Mouse (Mus musculus) hindbrain, postnatal 0 days (tissue): ENCODE measurements around the gene Trim26. TPM values are rescaled to one million over a fixed set of nuclear protein-coding genes. Genes with fewer than 3 reads are reported as not detected.
A peak's percentile ranks its signal among the peaks of the same experiment; 100 is the strongest.
"Not testable (repeated sequence)": the region's sequence is repeated elsewhere in the genome, so short reads cannot be mapped to it uniquely, and the experiment has no call there.

Source experiments
- ATAC-seq: fragments of 200-750 bp; cut with Nextera tagmentation; 2 replicates; pipeline ENCODE4 v1.8.0; 2017; ENCODE audit warnings: mild to moderate bottlenecking, moderate TSS enrichment, moderate library complexity
- DNase-seq: peaks from one replicate; pipeline ENCODE4 v3.0.0-alpha.2; 2015; ENCODE audit warnings: low spot score
- H3K27ac ChIP-seq: fragments of 300-500 bp; sonication (generic); 2 replicates; pipeline ENCODE4 v1.5.1; 2014; ENCODE audit warnings: mild to moderate bottlenecking
- H3K27me3 ChIP-seq: fragments of 300-500 bp; sonication (generic); 2 replicates; pipeline ENCODE4 v1.6.1; 2014; ENCODE audit warnings: low read length, mixed read lengths; ENCODE audit not compliant: insufficient read depth
- H3K36me3 ChIP-seq: fragments of 300-500 bp; sonication (generic); 2 replicates; pipeline ENCODE4 v1.6.1; 2014; ENCODE audit warnings: low read length, mixed read lengths; ENCODE audit not compliant: insufficient read depth
- H3K4me1 ChIP-seq: fragments of 300-500 bp; sonication (generic); 2 replicates; pipeline ENCODE4 v1.6.1; 2014; ENCODE audit warnings: antibody characterized with exemption, low read length, mixed read lengths; ENCODE audit not compliant: insufficient read depth
- H3K4me2 ChIP-seq: fragments of 300-500 bp; sonication (generic); 2 replicates; pipeline ENCODE4 v1.6.1; 2014; ENCODE audit warnings: low read depth, mild to moderate bottlenecking, low read length, moderate library complexity, mixed read lengths
- H3K4me3 ChIP-seq: fragments of 300-500 bp; sonication (generic); 2 replicates; pipeline ENCODE4 v1.5.1; 2014; ENCODE audit warnings: low read length
- H3K9ac ChIP-seq: fragments of 300-500 bp; sonication (generic); replicated peaks from 2 replicates; pipeline ENCODE4 v1.6.1; 2014; ENCODE audit warnings: mild to moderate bottlenecking, low read length, moderate library complexity, mixed read lengths
- H3K9me3 ChIP-seq: fragments of 300-500 bp; sonication (generic); 2 replicates; pipeline ENCODE4 v1.6.1; 2016; ENCODE audit warnings: low read length, mixed read lengths
- CTCF ChIP-seq: IDR thresholded peaks from 2 replicates; pipeline ENCODE4 v1.5.1; 2016; ENCODE audit warnings: antibody characterized with exemption, control low read depth, low read depth
- WGBS: fragments of 180-500 bp; shearing (Covaris S2); extraction: QIAGEN DNeasy Blood & Tissue Kit; methylation state at CpG from one replicate; pipeline ENCODE4 v1.1.7; 2014; 5-methylcytosine and 5-hydroxymethylcytosine counted together
- polyA plus RNA-seq: library from polyadenylated mRNA; unstranded; fragments of >200 nt; fragmentation: Nextera tagmentation; extraction: Ambion mirVana; gene quantifications from 2 replicates; pipeline ENCODE4 v1.2.1, GENCODE M21; 2015
- total RNA-seq: library from RNA; depleted of rRNA; stranded (reverse); fragments of >200 nt; gene quantifications from 2 replicates; pipeline ENCODE4 v1.2.3, GENCODE M21; 2014

Trim26 gene
- total and polyA plus RNA-seq, 2 experiments from 2014 or later, result 27.9 to 50.6 TPM

DNA sequence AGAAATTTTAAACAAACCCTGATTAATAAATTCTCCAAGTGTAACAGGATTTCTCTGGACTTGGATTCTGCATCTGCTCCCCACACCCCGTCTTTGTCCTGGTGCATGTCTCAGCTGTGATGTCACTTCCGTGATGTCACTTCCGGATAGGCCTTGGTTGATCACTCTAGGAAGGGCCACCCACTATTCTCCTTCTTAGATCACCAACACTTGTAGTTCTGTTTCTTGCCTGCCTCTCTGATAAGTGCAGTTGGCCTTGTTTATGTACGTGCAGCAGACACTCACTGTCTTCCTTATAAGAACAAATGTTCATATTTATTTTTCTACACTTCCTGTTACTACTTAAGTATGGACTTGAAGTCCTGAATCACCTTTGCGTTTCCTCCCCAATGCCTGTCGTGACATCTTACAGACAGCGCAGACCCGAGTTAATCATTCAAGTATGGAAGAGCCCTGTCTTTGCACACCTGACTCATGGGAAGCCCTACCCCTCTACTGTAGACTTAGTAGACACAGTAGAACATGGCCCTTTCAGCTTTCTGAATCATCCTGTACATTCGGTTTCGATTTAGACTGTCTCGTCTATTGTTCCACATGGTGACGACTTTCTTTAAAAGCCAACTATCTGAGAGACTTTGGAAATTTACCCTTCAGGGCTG, 48.3 kb downstream of the Trim26 start:
- ATAC-seq, result no peak
- H3K4me3 ChIP-seq, result no peak overlapping the region
- no peaks in the 10 kb centered on the region for H3K9me3 ChIP-seq
- H3K9ac ChIP-seq, result no peak overlapping the region
- DNase-seq, result no peak
- no peak for TF ChIP-seq CTCF
- no peaks in the 10 kb centered on the region for H3K4me1 ChIP-seq
- no peak overlapping the region for H3K4me2 ChIP-seq
- 94% methylated on average over 12 of the region's 12 CpGs for WGBS
- no peak overlapping the region for H3K27ac ChIP-seq
- H3K36me3 ChIP-seq, result no peaks in the 10 kb centered on the region
- no peaks in the 10 kb centered on the region for H3K27me3 ChIP-seq

DNA sequence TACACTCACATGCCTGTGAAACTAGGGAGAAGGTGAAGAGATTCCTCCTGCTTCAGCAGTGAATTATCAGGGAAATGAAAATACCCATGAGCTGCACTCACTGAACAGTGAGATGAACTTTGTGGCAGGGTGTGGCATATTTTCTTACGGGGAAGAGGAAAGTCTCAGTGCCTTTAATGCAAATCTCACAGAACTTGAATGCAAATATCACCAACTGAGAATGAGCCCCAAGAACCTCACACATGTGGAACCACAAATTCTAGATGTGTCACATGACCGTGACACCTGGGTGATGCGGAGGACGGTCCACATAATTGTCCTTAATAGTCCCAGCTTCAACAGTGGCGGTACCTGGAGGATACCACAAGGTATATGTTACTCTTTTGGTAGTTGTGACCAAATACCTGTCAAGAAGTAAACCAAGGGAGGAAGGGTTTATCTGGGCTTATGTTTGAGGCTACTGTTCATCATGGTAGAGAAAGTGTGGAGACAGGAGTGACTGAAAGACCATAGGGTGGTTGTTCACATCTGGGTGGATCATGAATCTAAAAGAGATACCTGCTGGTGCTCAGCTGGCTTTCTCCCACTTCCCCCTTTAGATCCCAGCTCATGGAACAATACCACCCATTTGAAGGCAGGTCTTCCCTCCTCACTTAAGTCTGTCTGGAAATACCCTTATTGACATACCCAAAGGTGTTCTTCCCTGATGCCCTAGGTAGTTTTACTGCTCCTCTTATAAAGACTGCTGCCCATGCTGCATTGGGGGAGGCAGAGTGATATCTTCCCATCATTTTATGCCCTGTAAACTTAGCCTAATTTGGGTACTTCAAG, 53.4 kb downstream of the Trim26 start, which contains the start of gene Trim40:
TSS of gene Trim40 (minus strand) at position 51 of the 831 bp plus-strand sequence.
- Histone ChIP-seq H3K4me2 (no peak within 1 kb of the TSS), H3K9me3 (no peaks in the 10 kb centered on the region), H3K27me3 (no peaks in the 10 kb centered on the region), H3K4me1 (no peaks in the 10 kb centered on the region), H3K36me3 (no peaks in the 10 kb centered on the region), H3K27ac (no peak within 1 kb of the TSS), H3K9ac (no peak within 1 kb of the TSS), H3K4me3 (no peak within 1 kb of the TSS)
- DNase-seq (no peak), ATAC-seq (no peak)
- TF ChIP-seq CTCF, result no peak
- 86% methylated on average over 5 of the region's 5 CpGs for WGBS

DNA sequence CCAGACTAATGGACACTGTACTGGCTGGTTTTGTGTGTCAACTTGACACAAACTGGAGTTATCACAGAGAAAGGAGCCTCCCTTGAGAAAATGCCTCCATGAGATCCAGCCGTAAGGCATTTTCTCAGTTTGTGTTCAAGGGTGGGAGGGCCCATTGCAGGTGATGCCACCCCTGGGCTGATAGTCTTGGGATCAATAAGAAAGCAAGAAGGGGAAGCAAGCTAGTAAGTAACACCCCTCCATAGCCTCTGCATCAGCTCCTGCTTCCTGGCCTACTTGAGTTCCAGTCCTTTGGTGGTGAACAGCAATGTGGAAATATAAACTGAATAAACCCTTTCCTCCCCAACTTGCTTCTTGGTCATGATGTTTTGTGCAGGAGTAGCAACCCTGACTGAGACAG, 54.6 kb downstream of the Trim26 start:
- H3K36me3 ChIP-seq, H3K4me1 ChIP-seq, H3K9me3 ChIP-seq, DNase-seq, H3K4me2 ChIP-seq, H3K4me3 ChIP-seq, H3K27ac ChIP-seq, H3K9ac ChIP-seq, ATAC-seq, H3K27me3 ChIP-seq: not testable (repeated sequence)
- WGBS, result 89% methylated on average over 1 of the region's 1 CpGs

DNA sequence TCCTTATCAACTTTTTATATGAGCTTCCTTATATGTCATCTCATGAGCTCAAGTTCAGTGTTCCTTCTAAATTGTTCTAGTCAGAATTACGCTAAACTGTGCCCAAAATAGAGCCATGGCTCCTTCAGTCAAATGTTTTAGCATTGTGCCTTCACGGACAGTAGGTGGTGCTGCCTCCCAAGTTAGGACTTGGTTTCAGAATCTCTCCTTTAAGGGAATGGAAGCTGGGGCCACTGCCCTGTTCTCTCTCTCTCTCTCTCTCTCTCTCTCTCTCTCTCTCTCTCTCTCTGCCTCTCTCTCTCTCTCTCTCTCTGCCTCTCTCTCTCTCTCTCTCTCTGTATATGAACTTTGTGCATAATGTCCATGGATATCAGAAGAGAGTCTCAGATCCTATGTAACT, 55.4 kb downstream of the Trim26 start:
- Histone ChIP-seq H3K36me3 (no peaks in the 10 kb centered on the region), H3K4me1 (no peaks in the 10 kb centered on the region), H3K27me3 (no peaks in the 10 kb centered on the region), H3K27ac (no peak overlapping the region), H3K4me3 (no peak overlapping the region), H3K9me3 (no peaks in the 10 kb centered on the region), H3K4me2 (no peak overlapping the region), H3K9ac (no peak overlapping the region)
- peak; percentile 80 for TF ChIP-seq CTCF
- peak; percentile 76; the same call in 1 of the 2 replicates for ATAC-seq
- 13% methylated on average over 2 of the region's 2 CpGs for WGBS
- DNase-seq, result peak; percentile 77

DNA sequence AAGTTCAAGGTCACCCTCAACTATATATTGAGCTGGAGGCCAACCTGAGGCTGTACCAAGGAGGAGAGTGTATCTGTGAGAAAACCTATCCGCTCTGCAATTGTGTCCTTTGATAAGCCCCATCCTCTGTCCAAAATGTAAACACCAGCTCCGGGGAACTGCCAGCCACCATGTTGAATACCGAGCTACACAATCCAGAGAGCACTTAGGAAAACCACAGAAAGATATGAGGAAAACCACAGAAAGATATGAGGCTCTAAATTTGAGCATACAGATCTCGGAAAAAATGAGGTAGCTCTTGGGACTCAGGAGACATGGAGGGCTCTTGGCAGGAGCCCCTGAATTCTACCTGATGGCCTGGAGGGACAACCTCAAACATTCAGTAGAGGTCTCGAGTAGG, 56.5 kb downstream of the Trim26 start:
- 77% methylated on average over 5 of the region's 5 CpGs for WGBS
- Histone ChIP-seq H3K4me1 (no peaks in the 10 kb centered on the region), H3K36me3 (no peaks in the 10 kb centered on the region), H3K9ac (no peak overlapping the region), H3K9me3 (no peaks in the 10 kb centered on the region), H3K4me2 (no peak overlapping the region), H3K4me3 (no peak overlapping the region), H3K27me3 (no peaks in the 10 kb centered on the region), H3K27ac (no peak overlapping the region)
- DNase-seq, result no peak
- no peak for ATAC-seq
- TF ChIP-seq CTCF, result no peak

DNA sequence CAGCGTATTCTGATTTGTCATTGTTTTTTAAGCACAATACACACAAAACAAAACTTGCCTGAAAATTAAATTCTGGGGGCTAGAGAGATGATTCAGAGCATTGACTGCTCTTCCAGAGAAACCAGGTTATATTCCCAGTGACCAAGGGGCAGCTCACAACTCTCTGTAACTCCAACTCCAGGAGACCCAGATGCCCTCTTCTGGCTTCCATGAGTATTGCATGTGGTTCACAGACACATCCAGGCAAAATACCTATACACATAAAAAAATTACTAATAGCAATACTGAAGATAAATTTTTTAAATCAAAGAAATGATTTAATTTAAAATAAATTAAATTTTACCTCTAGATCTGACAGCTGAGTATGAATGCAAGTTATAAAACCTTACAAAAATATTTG, 59.6 kb downstream of the Trim26 start:
- H3K36me3 ChIP-seq, result no peaks in the 10 kb centered on the region
- H3K4me2 ChIP-seq, result no peak overlapping the region
- TF ChIP-seq CTCF, result peak; percentile 69
- no peaks in the 10 kb centered on the region for H3K4me1 ChIP-seq
- ATAC-seq (no peak), DNase-seq (peak; percentile 52)
- H3K9me3 ChIP-seq, result no peaks in the 10 kb centered on the region
- WGBS, result 80% methylated on average over 1 of the region's 1 CpGs
- no peaks in the 10 kb centered on the region for H3K27me3 ChIP-seq
- no peak overlapping the region for H3K27ac ChIP-seq
- H3K4me3 ChIP-seq, result no peak overlapping the region
- H3K9ac ChIP-seq, result no peak overlapping the region

DNA sequence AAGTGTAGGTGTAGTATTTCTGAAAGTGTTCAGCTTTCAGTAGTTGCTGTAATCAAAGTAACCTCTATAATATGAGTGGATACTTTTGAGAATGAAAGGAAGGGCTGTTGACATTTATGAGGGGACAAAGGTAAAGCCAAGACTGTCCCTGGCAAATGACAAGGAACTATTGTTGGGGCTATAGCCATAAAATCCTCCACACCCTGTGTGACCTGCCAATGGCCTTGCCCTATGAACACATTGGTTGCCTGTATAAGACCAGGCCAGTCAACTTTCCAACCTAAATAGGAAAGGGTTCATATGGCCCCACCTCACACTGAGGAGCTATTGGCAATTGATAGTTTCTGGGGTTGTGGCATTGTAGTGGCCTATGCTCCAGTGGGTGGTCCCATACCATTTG, 60.1 kb downstream of the Trim26 start:
- Histone ChIP-seq H3K36me3 (no peaks in the 10 kb centered on the region), H3K4me2 (no peak overlapping the region), H3K9me3 (no peaks in the 10 kb centered on the region), H3K27ac (no peak overlapping the region), H3K27me3 (no peaks in the 10 kb centered on the region), H3K4me3 (no peak overlapping the region), H3K4me1 (no peaks in the 10 kb centered on the region), H3K9ac (no peak overlapping the region)
- TF ChIP-seq CTCF, result no peak
- ATAC-seq, result no peak
- no peak for DNase-seq
